Mouse (Mus musculus): ENCODE data around the gene Tnfsf15.

Tnfsf15 gene

DNA sequence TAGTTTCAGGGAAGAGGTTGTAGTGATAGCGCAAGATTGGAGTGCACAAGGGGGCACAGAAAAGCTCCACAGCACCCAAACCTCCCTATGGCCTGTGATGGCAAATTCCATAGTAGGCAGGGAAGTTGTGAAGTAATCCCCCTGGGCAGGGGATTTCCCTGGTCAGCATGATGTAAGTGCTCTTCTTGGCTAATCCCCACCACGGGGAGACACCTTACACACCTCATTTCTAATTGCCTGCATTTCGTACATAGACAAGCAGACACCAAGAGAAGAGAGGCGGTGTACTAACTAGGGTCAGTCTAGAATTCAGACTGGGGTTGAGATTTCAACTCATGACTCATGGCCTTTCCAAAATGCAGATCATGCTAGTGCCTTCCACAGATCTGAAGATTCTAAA, 4.2 kb downstream of the Tnfsf15 start:
- no peak for DNase-seq

DNA sequence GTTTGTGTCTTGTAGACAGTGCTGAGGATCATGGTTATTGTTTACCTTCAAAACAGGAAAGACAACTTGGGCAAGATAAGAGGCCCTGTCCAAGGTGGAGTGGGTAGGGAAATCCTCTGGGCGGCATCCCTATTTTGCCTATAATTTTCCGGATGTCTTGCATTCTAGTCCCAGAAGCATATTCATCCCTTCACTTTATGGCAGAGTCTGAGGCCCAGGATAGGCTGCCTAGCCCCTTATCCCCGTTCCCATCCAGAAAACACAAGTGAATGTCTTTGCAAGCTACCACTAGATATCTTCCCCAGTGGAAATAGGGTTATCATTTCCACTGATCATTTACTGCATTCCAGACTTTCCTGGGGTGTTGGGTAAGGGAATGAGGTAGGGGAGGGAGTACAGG, 4.9 kb downstream of the Tnfsf15 start:
- no peak for DNase-seq

DNA sequence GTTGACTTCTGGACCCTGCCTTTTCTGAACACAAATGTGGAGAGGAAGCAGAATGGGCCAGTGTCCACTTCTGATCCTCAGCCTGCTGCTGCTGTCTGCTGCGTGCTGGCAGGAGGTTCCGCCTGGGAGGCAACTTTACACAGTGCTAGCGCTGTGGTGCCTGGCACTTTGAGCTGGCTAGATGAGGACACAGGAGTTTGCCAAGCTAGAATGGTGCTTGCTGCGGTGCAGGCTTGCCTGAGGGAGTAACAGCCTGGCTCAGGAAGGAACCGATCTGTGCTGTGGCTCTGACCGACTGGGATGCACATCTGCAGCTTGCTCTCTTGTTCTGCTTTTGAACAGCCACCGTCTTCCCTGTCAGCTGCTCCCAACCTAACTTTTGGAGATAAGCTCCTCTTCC, 5.4 kb downstream of the Tnfsf15 start:
- peak; percentile 59 to 65 for DNase-seq

DNA sequence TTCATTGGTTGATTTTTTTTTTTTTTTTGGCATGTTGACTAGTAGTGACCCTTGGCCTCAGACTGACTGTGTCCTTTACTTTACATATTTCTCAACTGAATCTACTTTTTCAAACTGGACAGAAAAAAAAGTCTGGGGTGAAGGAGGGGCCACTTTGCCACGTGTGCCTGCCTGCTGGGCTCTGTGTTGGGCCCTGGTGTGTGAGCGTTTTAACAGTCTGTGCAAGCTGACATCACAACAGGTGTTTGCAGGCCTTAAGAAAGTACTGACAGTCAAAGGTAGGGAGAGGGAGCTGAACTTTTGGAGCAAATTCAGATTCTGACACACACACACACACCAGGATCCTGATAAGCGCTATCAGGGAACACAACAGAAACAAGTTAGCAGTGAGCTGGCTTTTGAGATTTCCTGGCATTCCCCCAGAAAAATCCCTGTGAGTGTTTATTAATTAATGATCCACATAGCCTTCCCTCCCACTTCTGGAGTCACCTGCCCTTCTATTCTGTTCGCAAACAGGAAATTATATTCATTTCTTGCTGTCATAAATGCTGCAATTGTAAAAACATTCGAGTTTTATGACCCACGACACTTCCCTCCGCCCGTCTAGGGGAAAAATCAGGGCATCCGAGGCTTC, 6.4 kb downstream of the Tnfsf15 start:
- DNase-seq, result peak; percentile 44 to 63

DNA sequence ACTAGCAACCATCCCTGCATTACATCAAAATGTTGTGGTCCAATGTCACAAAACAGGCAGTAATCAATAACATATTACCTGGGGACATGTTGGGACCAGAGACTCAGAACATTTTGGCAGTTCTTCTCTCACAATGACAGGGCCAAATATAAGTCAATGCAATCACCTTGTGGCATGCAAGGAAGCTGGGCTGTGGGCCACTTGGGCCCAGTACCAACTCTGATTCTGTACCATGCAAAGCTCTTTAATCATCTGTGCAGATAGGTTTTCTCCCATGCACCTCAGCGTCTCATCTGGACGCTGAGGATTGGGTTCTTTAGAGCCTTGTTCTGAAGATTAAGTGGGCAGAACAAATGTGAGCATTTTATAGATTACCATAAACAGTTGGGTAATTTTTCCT, 13.6 kb downstream of the Tnfsf15 start:
- no peak for DNase-seq

DNA sequence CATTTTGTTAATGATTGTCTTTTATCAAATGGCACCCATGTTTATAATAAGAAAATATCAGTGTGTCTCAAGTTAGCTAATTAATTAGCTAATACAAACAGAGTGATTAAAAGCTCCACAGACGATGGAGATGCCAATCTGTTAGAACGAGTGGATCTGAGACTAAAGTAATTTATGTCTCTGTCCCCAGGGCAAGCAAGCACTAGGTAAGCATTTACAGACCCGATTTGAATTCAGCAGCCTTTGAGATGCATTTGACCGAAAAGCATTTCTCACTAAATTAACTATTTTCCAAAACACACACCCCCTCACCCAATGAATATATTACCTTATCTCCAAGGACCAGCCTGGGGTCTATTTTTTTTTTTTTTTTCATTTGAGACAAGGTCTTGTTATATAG, 18.2 kb downstream of the Tnfsf15 start:
- peak; percentile 21 to 43 for DNase-seq

DNA sequence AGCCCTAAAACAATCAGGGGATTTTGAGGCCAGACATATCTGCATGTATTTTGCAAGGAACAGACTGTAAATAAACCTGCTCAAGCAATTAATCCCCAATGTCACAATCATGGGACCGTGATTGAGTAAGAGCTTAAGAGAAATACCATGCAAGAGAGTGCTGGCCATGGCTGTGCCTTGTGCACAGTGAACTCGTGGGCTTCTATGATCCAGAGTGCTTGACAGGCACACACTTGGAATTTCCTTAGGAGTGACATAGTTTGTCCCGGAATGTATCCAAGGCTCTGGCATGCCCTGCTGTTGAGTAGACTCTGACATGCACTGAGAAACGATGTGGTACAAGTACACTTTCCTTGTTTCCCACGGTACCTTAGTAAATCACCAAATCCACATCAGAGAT, 18.9 kb downstream of the Tnfsf15 start:
- no peak for DNase-seq

DNA sequence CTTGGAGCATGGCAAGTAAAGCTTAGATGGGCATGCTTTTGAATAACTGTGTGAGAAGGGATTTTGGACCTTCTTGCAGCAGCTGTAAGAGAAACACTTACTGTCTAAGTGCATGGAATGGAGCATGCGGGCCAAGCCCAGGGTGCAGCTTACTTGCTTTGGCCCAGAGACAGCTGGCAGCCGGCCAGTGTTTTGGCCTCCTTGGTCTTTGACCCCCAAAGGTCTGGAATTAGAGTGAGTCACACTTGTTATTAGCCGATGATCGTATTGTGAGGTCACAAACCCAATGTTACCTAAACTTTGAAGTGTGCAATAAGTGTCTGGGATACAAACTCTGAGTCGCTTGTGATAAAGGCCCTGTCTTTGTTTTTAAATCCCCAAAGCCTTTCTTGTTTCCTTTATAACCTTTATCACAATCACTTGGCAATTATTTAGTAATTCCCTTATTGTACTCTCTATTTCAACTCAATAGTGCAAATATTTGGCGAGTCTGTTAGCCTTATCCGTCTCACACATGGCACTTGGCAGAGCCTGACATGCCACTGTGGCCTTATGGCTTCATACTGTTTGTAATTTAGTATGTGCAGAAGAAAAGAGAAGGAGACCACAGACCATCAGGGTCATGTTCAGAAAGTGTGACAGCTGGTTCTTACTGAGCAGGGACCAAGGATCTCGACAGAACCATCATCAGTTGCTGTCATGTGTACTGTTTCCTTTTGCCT, 26.8 kb downstream of the Tnfsf15 start:
- peak; percentile 87 to 90 for DNase-seq

DNA sequence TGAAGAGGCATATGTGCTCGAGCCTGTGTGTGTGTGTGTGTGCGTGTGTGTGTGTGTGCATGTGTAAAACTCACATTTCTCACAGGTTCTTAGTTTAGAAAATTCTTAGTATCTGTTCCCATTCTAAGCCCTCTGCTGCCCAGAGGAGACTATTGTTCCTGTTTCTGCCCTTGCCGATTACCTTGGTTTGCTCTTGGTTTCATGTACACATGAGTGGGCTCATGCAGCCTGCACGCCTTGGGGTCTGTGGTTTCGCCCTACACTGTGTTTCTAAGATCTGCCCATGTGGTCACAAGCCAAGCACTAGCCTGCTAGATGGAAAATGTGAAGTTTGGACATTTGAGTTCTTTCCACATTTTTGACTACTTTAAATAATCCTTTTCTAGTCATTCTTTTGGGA, 33.0 kb downstream of the Tnfsf15 start:
- no peak for DNase-seq

DNA sequence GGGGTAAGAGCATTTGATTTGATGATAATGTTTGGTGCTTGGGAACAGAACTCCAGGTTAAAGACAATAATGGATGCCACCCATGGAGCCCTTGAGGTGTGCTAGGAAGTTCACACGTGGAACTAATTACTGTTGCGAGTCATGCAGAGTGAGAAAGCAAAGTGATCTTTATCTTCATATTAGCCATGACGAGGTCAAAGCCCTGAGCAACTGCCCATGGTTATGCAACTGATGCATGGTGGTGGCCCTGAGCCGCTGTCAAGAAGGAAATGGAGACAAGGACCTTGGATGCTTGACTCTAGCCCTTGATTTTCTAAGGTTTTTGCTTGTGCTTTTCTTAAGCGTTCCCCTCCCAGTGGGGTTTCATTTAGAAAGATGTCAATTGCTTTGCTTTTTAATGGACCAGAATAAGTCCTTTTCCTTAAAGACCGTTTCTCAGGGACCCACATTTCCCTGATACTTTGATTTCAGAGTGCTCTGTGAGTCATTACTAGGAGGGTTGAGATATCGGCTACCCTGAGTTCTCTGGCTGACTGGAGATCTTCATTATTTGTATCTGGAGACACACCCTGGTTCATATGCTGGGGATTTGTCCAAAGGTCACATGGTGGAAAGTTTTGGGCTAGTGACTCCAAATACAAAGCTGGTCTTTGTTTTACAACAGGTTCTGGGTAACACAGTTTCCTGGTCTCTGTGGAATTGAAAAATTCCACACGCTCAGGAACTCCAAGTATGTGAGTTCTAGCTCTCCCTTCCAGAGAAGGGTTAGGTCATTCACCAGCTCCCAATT, 34.3 kb downstream of the Tnfsf15 start:
- DNase-seq, result no peak

DNA sequence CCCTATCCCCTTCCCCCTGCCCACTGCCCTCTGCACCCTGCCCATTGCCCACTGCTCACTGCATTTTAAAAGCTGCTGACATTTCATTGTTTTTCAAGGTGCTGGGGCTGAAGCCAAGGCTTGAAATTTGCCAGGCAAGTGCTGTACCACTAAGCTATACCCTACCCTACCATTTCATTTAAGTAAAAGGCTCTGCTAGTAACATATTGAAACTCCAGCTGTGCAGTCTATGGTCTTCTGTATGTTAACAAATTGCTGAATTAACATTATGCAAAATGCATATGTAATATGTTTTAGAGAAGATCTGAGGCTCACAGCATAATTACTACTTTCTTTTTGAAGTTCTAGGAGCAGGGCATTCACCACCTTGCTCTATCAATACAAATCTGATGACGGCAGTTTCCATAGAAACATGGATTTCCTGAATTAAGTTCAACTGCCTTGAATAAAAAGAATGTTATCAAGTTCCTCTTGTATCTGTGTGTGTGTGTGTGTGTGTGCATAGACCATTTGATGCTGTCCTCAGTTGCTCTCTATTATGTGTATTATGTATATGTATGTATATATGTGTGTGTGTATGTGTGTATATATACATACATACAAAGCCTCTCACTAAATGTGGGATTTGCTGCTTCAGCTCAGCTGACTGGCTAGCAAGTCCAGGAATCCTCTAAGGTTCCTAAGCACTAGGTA, 38.5 kb downstream of the Tnfsf15 start:
- DNase-seq, result no peak

DNA sequence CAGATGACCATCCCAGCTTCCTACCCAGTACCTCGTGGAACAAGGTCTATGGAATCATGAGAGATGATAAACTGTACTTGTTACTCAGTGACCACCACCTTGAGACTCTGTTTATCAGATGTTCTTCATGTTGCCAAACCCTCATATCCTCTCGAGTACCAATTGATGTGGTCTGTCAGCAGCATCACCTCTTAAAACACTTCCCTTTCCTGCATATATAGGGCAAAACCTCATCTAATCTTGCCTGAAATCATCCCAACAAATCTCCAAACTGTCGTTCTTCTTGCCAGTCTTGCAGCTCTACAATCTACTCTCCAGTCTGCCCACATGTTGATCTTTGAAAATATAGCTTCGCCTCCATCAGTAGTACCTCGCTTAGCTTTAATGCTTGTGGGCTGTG, 40.7 kb downstream of the Tnfsf15 start:
- DNase-seq, result no peak

DNA sequence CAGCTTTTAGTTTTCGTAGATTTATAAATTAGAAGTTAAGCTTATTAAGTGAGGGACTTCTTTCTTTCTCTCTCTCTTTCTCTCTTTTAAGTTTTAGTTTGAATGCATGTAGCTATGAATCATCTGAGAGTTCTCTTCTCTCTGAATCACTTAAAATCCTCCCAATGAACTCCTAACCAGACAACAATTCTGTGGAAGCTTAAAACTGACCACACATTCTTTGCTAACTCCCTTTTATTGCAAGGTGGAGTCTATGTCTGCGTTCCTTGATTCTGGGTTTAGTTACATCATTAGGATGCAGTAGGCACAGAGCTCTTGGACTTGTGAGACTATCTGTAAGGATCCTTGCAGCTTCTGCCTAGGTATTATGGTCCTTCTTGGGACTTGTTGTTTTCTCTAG, 41.2 kb downstream of the Tnfsf15 start:
- DNase-seq, result no peak

DNA sequence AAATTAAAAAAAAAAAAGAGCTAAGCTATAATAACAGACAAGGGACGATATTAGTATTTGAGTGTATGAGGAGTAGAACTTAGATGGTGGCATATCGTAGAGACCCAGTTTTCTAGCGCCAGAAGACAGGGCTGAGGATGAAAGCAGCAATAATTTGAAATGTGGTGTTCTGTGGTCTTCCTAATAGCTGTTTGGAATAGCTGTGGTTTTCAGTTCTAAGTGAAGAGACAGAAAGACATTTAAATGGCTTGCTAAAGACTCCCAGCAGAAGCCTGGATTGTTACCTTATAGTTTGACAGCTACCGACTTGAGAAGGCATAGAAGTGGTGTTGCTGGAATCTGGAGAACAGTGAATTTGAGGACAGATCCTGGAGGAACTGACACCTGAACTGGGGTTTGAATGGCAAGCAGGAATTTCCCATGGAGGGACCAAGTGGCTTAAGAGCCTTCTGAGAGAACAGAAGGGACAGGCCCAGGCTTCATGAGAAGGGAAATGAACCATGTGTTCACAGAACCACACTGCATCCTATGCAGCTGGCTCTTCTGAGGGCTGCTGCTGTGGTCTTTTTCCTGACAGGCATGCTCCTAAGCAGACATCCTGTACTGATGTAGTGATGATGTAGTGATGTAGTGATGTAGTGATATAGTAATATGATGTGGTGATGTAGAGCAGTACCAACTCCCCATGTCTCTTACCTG, 42.8 kb downstream of the Tnfsf15 start:
- no peak for DNase-seq

DNA sequence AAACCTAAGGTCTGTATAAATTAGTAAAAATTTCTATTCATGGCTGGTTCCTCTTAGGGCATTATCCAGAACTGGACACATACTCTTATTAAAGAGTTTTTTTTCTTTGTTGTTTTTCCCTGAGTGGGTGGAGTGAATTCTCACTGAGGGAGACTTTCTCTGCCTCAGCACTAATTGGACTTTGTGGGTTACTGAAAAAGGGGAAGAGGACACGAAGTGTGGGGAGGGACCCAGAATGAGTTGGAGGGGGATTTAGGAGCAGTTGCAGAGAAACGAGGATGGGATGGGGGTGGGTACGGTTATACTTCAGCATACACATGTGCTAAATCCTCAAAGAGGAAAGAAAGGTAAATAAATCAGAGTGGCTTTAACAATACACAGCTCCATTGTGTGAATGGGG, 45.2 kb downstream of the Tnfsf15 start:
- no peak for DNase-seq

DNA sequence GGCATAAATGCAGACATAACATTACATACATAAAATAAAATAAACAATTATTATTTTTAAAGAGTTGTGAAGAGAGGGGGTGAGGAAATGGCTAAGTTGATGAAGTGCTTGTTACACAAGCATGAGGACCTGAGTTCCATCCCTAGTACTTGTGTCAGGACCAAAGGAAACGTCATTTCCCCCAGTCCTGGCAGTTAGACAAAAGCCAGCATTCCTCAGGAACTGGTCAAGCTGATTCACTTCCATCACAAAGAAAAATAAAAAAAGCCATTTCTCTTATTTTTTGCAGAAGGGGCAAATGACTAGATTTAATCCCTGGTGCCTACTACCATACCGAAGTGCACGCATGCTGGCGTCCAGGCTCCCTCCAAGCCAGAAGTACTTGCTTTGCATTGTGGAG, 48.0 kb downstream of the Tnfsf15 start:
- peak in 1 of 2 experiments; percentile 14 for DNase-seq

DNA sequence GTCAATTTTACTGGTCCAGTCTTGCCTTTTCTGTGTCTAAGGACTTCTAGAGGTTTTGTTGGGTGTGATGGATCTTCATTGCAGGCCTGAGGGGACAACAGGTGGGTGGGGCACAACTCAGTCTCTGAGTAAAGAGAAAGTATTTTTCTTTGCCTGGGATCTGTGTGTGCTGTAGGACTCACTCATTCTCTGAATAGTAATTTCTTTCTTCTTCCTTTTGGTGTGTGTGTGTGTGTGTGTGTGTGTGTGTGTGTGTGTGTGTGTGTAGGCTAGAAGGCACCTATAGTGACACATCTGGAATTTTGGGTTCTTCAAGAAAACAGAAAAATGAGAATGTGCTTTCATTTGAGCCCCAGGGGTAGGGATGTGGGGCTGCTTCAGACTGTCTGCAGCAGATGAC, 52.6 kb downstream of the Tnfsf15 start:
- peak in 1 of 2 experiments; percentile 69 for DNase-seq

DNA sequence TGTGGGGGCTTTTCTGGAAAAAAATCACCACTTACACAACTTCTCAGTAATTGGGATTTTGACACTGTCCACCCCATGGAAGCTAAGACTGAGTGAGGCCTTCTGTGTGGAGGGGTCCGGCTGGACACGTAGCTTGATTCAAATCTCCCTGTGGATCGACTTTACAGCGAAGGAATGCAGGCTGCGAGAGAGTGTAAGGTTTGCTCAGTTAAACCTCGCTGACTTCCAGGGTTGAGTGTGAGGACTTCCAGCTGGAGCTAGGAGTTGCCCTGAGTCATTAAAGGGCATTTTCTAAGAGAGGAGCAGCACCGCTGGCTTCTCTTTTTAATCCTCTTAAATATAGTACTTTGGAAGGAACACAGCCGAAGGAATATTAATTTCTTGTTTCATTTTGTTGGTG, 57.5 kb downstream of the Tnfsf15 start:
- DNase-seq, result peak; percentile 6 to 7

DNA sequence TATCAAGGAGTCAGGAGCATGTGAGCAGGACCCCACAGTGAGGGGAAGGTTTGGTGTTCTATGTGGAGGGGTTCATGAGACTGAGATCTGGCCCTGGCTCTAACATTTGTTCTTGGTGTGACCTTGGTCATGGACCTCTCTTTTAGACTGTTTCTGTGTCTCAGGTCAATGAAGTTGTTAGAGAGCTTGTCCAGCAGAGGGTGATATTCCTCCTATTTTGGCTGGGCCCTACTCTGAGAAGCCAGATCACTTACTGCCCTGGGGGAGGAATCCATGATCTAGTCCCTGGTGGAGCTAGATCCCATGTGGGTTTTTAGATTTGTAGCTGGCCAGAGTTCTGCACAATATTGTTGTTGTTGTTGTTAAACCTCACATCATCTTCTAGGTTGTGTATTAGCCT, 58.8 kb downstream of the Tnfsf15 start:
- DNase-seq, result peak; percentile 59 to 62

DNA sequence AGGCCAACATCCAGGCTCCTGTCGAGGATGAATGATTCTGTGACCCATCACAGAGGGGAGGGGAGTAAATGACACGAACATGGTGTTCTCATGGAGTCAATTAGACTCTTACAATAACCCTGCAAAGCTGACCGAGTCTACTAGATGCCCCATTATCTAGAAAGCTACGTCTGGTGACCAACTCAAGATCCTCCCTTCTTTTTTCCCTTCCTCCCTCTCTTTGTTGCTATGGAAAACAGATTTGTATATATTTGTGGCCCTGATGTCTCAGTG, 59.7 kb downstream of the Tnfsf15 start:
- DNase-seq, result no peak

DNA sequence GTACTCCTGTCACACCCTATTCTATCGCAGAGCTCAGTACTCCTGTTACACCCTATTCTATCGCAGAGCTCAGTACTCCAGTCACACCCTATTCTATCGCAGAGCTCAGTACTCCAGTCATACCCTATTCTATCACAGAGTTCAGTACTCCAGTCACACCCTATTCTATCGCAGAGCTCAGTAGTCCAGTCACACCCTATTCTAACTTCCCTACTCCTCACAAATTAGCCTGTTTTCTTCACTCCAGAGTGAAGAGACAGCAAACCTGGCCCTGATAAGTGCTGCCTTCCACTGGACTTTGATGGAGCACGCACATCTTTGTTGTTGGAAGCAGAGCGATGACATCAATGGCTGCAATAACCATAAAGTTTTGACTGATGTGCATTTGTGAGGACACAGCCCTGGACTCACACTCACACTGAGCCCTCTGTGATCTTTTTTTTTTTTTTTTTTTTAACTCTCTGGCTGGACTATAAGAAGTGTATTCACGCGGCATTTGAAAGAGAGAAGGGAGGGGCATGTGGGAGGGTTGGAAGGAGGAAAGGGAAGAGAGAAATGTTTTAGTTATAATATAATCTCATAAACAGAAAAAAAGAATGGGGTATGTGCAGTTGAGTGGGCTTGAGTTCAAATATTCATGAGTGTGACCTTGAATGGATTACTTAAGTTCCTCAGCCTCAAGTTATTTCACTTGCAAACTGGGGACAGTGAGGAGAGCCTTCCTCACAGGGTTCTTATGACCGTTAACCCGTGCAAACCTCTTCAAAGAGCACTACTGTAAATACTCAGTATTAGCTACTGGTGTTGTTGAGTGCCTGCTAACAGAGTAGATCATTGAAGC, 60.3 kb downstream of the Tnfsf15 start:
- no peak for DNase-seq

DNA sequence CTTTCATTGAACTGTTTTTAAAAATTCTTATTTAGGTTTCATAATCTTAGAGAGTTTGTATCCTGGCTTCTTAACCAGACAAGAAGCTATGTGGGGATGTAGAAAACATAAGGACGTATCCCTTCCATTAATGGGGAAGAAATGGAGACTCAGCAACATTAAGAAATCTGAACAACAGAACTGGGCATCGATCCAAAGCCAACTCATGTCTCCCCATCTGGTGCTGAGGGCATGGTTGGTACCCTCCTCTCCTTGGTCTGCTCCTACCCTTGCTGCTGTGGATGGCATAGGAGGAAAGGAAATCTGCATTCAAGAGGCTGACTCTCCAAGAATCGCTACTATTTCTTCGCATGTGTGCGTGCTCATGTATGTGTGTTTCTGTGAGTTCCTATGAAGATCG, 61.2 kb downstream of the Tnfsf15 start:
- no peak for DNase-seq
